Mouse (Mus musculus) spleen, adult 2 months (tissue): ENCODE results near the gene Ugt1a10.

Experiments
- CTCF ChIP-seq: fragments of 200-500 bp; IDR thresholded peaks from 2 replicates; pipeline ENCODE4 v1.5.1; 2011; ENCODE audit warnings: mild to moderate bottlenecking, inconsistent platforms; ENCODE audit not compliant: insufficient read depth, insufficient read length, insufficient replicate concordance; ENCODE audit errors: extremely low read depth
- POLR2A ChIP-seq: fragments of 200-500 bp; IDR thresholded peaks from 2 replicates; pipeline ENCODE4 v1.6.1; 2011; ENCODE audit warnings: low read depth, low read length, inconsistent platforms

GRCm38 (mm10) chr1:88264869-88265240, 209.7 kb downstream of the Ugt1a10 start:
- no peak for TF ChIP-seq CTCF
- TF ChIP-seq POLR2A = no peak
